Mouse (Mus musculus) limb, embryonic 12.5 days (tissue): ENCODE measurements around the gene Irak2. TPM values are rescaled to one million over a fixed set of nuclear protein-coding genes. Genes with fewer than 3 reads are reported as not detected.

Experiments used
- ATAC-seq: fragments of 200-750 bp; cut with Nextera tagmentation; 2 replicates; pipeline ENCODE4 v1.8.0; 2017; ENCODE audit warnings: low read depth, moderate TSS enrichment; ENCODE audit not compliant: insufficient number of reproducible peaks, insufficient read depth, low FRiP score, low TSS enrichment
- H3K27ac ChIP-seq: fragments of 300-500 bp; sonication (generic); 2 replicates; pipeline ENCODE4 v1.5.1; 2016; ENCODE audit warnings: mild to moderate bottlenecking, moderate library complexity
- H3K27me3 ChIP-seq: fragments of 300-500 bp; sonication (generic); 2 replicates; pipeline ENCODE4 v1.6.1; 2016; ENCODE audit warnings: mild to moderate bottlenecking, moderate library complexity
- H3K36me3 ChIP-seq: fragments of 300-500 bp; sonication (generic); 2 replicates; pipeline ENCODE4 v1.6.1; 2016; ENCODE audit warnings: mild to moderate bottlenecking, moderate library complexity
- H3K4me1 ChIP-seq: fragments of 300-500 bp; sonication (generic); replicated peaks from 2 replicates; pipeline ENCODE4 v1.6.1; 2016
- H3K4me2 ChIP-seq: fragments of 300-500 bp; sonication (generic); 2 replicates; pipeline ENCODE4 v1.6.1; 2016; ENCODE audit warnings: mild to moderate bottlenecking, moderate library complexity
- H3K4me3 ChIP-seq: fragments of 300-500 bp; sonication (generic); replicated peaks from 2 replicates; pipeline ENCODE4 v1.5.1; 2016; ENCODE audit warnings: mild to moderate bottlenecking
- H3K9ac ChIP-seq: fragments of 300-500 bp; sonication (generic); replicated peaks from 2 replicates; pipeline ENCODE4 v1.6.1; 2016; ENCODE audit warnings: mild to moderate bottlenecking, moderate library complexity
- H3K9me3 ChIP-seq: fragments of 300-500 bp; sonication (generic); 2 replicates; pipeline ENCODE4 v1.6.1; 2016; ENCODE audit warnings: mild to moderate bottlenecking, moderate library complexity
- WGBS: fragments of 180-500 bp; shearing (Covaris S2); methylation state at CpG from one replicate; pipeline ENCODE4 v1.1.7; 2016; 5-methylcytosine and 5-hydroxymethylcytosine counted together
- polyA plus RNA-seq: library from polyadenylated mRNA; unstranded; fragments of >200 nt; fragmentation: Nextera tagmentation; extraction: Ambion mirVana; gene quantifications from 2 replicates; pipeline ENCODE4 v1.2.1, GENCODE M21; 2016

Irak2 gene
- polyA plus RNA-seq, 1 experiment from 2014 or later, result 4.1 TPM

DNA sequence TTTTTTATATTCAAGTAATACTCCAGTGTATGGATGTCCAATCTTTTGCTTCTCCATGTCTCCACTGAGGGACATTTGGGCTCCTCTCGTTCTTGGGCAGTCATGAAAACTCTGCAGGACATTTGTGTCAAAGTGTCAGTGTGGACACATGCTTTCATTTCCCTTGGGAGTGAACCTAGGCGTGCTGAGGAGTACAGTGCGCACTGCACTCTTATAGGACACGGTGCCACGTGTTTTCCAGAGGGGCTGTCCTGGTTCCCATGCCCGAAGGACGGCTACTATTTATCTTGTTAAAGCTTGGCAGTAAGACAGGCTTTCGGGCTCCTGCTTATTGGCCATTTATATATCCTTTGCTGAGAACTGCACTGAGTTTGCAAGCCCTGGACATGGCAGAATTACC is 4.3 kb downstream of the Irak2 start:
- H3K4me2 ChIP-seq, result no peak overlapping the region
- no peak overlapping the region for H3K27ac ChIP-seq
- H3K9me3 ChIP-seq, result no peaks in the 10 kb centered on the region
- no peak for ATAC-seq
- no peak overlapping the region for H3K9ac ChIP-seq
- no peak overlapping the region for H3K4me3 ChIP-seq
- H3K4me1 ChIP-seq, result no peaks in the 10 kb centered on the region
- 83% methylated on average over 8 of the region's 8 CpGs for WGBS
- no peaks in the 10 kb centered on the region for H3K36me3 ChIP-seq
- H3K27me3 ChIP-seq, result no peaks in the 10 kb centered on the region

DNA sequence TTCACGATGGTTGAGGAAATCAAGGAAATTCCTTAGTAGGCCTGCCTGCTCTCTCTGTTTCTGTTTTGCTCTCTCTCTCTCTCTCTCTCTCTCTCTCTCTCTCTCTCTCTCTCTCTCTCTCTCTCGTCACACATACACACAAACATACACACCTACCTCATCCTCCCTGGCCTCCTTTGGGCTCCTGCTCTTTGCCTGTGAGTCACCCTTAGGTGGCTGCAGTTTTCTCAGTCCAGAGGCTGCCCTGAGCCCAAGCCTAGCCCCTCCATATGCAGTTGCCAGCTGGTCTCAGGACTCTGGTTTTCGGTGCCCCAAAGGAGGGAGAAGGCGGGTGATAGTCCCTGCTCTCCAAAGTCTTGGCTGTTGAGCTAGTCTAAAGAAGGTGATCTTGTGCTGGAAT is 4.8 kb downstream of the Irak2 start:
- H3K36me3 ChIP-seq, result no peaks in the 10 kb centered on the region
- no peaks in the 10 kb centered on the region for H3K9me3 ChIP-seq
- ATAC-seq, result no peak
- WGBS, result 83% methylated on average over 4 of the region's 4 CpGs
- no peak overlapping the region for H3K4me2 ChIP-seq
- H3K27ac ChIP-seq, result no peak overlapping the region
- H3K4me1 ChIP-seq, result no peaks in the 10 kb centered on the region
- H3K9ac ChIP-seq, result no peak overlapping the region
- H3K27me3 ChIP-seq, result no peaks in the 10 kb centered on the region
- no peak overlapping the region for H3K4me3 ChIP-seq

DNA sequence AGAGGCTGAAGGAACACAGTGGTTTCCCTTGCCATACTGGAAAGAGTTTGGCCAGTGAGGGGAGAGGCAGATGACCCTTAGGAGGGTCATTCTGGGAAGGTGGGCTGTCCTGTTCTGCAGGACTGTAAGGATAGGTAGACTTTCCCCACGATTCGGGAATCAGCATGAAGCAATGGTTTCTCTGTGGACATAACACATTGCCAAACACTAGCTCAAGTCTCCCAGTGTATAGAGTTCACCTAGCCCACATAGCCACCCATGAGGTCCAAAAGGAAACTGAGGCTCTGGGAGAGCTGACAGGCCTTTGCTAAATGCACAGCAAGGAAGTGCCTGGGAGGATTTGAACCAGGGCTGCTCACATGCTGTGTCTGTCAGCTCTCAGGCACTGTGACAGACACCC is 5.7 kb downstream of the Irak2 start:
- Histone ChIP-seq H3K9me3 (no peaks in the 10 kb centered on the region), H3K27me3 (no peaks in the 10 kb centered on the region), H3K27ac (no peak overlapping the region), H3K4me1 (no peaks in the 10 kb centered on the region), H3K9ac (no peak overlapping the region), H3K4me2 (no peak overlapping the region), H3K36me3 (no peaks in the 10 kb centered on the region), H3K4me3 (no peak overlapping the region)
- ATAC-seq, result no peak
- 86% methylated on average over 2 of the region's 2 CpGs for WGBS

DNA sequence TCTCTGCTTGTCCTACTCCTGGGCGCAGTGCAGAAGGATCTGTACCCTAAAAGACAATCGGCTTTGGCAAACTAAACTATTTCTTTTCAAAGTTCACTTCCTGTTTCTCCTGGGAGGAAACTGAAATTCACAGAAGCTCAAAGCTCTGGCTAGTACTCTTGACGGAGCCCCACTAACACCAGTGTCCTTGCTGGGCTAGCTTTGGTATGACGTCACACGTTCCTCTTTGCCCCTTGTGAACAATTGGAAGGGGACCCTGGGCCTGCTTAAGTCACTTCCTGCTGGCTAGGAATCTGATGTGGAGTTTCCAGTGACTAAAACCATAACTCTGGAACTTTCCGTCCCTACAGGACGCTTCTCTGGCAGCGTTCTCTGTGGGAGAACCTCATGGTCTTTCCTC is 6.5 kb downstream of the Irak2 start:
- Histone ChIP-seq H3K9me3 (no peaks in the 10 kb centered on the region), H3K27ac (no peak overlapping the region), H3K4me3 (no peak overlapping the region), H3K36me3 (no peaks in the 10 kb centered on the region), H3K4me2 (no peak overlapping the region), H3K9ac (no peak overlapping the region), H3K27me3 (no peaks in the 10 kb centered on the region), H3K4me1 (no peaks in the 10 kb centered on the region)
- ATAC-seq, result no peak
- WGBS, result 83% methylated on average over 8 of the region's 8 CpGs

DNA sequence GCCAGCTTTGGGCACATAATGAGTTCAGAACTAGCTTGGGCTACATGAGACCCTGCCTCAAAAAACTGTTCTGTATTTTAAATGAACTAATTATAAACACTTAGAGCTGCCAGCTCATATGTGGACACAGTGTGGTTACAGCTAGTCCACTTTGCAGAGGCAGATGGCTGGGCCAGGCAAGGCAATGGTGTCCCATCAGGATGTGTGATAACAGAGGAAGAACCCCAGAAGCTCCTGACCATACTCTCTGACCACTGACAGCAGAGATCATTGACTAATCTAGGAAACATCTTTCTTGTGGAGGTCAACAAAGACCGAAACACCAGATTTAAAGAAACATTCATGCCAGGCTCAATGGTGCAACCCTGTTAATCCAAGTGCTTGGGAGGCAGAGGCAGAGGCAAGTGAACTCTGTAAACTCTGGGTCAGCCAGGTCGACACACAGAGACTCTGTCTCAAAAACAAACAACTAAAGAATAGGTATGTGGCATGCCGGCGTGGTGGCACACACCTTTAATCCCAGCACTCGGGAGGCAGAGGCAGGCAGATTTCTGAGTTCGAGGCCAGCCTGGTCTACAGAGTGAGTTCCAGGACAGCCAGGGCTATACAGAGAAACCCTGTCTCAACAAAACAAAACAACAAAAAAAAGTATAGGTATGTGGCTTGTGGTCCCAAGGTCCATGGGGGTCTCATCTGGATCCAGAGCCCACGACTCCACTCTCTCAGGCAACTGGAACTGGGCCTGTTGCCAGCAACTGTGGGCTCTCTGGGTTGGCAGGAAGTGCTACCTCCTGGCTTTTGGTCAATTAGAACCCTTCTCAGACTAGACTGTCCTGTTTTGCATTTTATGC is 11.3 kb downstream of the Irak2 start:
- 84% methylated on average over 7 of the region's 7 CpGs for WGBS
- Histone ChIP-seq H3K4me2 (no peak overlapping the region), H3K27me3 (no peaks in the 10 kb centered on the region), H3K4me1 (no peaks in the 10 kb centered on the region), H3K4me3 (no peak overlapping the region), H3K27ac (no peak overlapping the region), H3K9ac (no peak overlapping the region), H3K9me3 (no peaks in the 10 kb centered on the region), H3K36me3 (no peaks in the 10 kb centered on the region)
- no peak for ATAC-seq

DNA sequence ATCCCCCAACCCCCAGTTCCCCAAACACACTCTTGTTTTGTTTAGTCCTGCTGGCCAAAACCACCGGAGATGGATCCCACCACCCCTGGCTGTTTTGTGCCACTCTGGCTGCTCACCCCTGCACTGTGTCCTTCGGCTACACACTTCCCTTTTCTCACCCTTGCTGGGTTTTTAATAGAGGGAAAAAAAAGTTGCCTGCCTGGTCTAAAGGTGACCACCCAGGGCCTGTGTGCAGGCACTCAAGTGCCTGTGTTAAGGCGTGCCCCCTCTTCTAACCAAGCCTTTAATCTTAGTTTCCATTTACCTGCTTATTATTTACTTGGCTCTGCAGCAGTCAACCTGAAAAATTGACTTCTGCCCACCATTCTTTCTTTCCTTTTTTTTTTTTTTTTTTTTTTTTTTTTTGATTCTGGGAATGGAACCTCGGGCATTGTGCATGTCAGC is 12.0 kb downstream of the Irak2 start:
- 72% methylated on average over 4 of the region's 4 CpGs for WGBS
- no peak overlapping the region for H3K4me2 ChIP-seq
- no peak overlapping the region for H3K4me3 ChIP-seq
- no peaks in the 10 kb centered on the region for H3K9me3 ChIP-seq
- H3K27me3 ChIP-seq, result no peaks in the 10 kb centered on the region
- H3K9ac ChIP-seq, result no peak overlapping the region
- ATAC-seq, result no peak
- no peak overlapping the region for H3K27ac ChIP-seq
- no peaks in the 10 kb centered on the region for H3K4me1 ChIP-seq
- no peaks in the 10 kb centered on the region for H3K36me3 ChIP-seq

DNA sequence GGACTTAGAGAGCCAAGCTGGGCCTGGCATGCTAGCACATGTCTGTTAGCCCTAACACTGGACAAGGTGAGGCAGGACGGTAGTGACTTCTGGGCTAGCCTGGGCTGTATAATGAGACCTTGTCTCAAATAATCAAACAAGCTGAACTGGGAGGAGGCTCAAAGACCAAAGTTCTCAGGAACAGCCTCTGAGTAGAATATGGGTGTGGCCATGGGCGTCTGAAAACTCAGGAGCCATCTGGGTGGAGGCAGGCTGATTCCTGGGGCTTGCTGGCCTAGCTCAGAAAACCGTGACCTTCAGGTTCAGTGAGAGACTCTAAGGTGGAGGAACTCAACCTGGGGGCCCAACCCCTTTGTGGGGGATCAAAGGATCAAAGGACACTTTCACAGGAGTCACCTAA is 13.4 kb downstream of the Irak2 start:
- Histone ChIP-seq H3K27ac (no peak overlapping the region), H3K9ac (no peak overlapping the region), H3K36me3 (no peaks in the 10 kb centered on the region), H3K4me3 (no peak overlapping the region), H3K4me1 (no peaks in the 10 kb centered on the region), H3K27me3 (no peaks in the 10 kb centered on the region), H3K9me3 (no peaks in the 10 kb centered on the region), H3K4me2 (no peak overlapping the region)
- 63% methylated on average over 3 of the region's 3 CpGs for WGBS
- ATAC-seq, result no peak

DNA sequence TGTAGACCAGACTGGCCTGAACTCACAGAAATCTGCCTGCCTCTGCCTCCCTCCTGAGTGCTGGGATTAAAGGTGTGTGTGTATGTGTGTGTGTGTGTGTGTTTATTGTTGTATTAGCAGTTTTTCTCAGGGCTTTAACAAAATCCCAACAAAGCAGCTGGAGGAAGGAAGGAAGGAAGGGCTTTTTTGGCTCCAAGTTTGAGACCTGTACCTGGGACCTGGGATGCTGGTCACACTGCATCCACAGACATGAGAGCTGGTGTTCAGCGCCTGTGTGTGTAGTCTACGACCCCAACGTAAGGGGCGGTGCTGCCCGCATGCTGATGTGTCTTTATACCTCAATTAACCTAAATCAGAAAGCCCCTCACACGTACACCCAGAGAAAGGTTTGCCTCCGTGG is 15.3 kb downstream of the Irak2 start:
- 88% methylated on average over 7 of the region's 7 CpGs for WGBS

DNA sequence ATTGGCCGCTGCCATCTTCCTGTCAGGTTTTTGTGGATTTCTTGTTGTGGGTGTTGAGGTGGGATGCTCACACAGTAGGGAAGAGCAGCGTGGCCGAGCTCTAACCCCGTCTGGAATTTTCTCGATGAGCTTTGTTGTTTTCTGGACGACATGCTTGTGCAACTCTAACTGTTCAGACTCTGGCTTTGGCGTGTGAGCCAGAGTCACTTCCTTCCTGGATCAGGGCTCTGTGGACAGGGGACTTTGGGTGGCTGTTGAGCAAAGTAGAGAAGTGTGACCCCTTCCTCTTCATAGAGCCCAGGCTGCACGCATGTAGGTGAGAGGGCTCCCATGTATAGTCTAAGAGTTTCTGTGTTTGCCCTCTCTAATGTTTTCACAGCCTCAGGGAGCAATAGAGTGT is 15.8 kb downstream of the Irak2 start:
- Histone ChIP-seq H3K4me1 (no peaks in the 10 kb centered on the region), H3K36me3 (no peaks in the 10 kb centered on the region), H3K9ac (no peak overlapping the region), H3K4me3 (no peak overlapping the region), H3K27me3 (no peaks in the 10 kb centered on the region), H3K27ac (no peak overlapping the region), H3K9me3 (no peaks in the 10 kb centered on the region), H3K4me2 (no peak overlapping the region)
- 90% methylated on average over 8 of the region's 8 CpGs for WGBS
- ATAC-seq, result no peak

More for the DNA sequence above, 15.3 kb downstream of the Irak2 start:
- ATAC-seq, result no peak
- Histone ChIP-seq H3K36me3 (no peaks in the 10 kb centered on the region), H3K9me3 (no peaks in the 10 kb centered on the region), H3K9ac (no peak overlapping the region), H3K4me1 (no peaks in the 10 kb centered on the region), H3K4me3 (no peak overlapping the region), H3K27ac (no peak overlapping the region), H3K4me2 (no peak overlapping the region), H3K27me3 (no peaks in the 10 kb centered on the region)

DNA sequence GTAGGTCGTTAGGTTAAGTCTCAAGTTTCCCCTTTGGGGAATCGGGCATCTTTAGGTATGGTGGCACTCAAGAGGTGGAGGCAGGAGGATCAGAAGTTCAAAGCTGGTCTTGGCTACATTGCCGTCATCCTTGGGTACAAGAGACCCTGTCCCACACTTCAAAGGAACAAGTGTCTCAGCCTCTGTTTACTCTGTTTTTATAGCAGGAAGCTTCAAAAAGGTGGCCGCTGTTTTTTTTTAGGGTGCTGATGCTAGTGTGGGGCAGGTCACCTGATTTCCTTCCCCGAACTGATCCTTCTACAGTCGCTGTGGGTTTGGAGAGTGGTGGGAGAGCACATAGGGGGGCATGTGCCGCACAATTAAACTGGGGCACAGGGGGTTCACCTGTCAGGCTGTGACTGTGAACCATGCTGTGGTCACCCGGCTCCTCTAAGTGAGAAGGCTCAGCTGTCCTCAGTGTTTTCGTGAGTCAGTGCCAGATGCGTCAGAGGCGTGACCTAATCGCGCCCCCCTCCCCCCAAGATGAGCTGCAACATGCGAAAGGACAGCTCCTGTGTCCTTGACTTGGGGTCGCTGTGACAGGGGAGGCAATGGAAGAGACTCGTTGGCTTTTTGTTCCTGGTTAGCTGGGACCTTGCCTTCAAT is 16.6 kb downstream of the Irak2 start:
- no peak overlapping the region for H3K4me2 ChIP-seq
- no peak for ATAC-seq
- WGBS, result 52% methylated on average over 16 of the region's 16 CpGs
- no peak overlapping the region for H3K4me3 ChIP-seq
- no peaks in the 10 kb centered on the region for H3K27me3 ChIP-seq
- H3K9me3 ChIP-seq, result no peaks in the 10 kb centered on the region
- no peaks in the 10 kb centered on the region for H3K36me3 ChIP-seq
- H3K9ac ChIP-seq, result no peak overlapping the region
- no peak overlapping the region for H3K27ac ChIP-seq
- H3K4me1 ChIP-seq, result no peaks in the 10 kb centered on the region

DNA sequence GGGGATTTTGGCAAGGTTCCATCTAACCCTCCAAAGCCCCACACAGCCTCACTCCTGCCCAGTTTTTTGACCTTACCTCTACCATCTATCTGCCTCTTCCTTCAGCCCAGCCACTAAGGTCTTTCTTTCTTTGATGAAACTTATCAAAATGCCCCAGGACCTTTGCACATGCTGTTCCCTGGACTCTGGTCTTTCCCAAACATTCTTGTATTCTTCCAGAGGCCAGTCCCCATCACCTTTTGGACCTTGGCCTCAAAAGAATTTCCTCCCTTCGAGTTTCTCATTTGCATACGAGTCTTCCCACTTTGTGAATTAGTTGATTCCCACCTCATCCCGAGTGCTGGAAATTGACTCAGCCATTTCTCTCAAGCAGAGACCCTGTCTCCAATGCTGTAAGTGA is 17.2 kb downstream of the Irak2 start:
- no peaks in the 10 kb centered on the region for H3K9me3 ChIP-seq
- H3K9ac ChIP-seq, result no peak overlapping the region
- H3K27me3 ChIP-seq, result no peaks in the 10 kb centered on the region
- ATAC-seq, result no peak
- H3K36me3 ChIP-seq, result no peaks in the 10 kb centered on the region
- no peak overlapping the region for H3K4me3 ChIP-seq
- WGBS, result 89% methylated on average over 3 of the region's 3 CpGs
- H3K4me1 ChIP-seq, result no peaks in the 10 kb centered on the region
- no peak overlapping the region for H3K27ac ChIP-seq
- H3K4me2 ChIP-seq, result no peak overlapping the region

DNA sequence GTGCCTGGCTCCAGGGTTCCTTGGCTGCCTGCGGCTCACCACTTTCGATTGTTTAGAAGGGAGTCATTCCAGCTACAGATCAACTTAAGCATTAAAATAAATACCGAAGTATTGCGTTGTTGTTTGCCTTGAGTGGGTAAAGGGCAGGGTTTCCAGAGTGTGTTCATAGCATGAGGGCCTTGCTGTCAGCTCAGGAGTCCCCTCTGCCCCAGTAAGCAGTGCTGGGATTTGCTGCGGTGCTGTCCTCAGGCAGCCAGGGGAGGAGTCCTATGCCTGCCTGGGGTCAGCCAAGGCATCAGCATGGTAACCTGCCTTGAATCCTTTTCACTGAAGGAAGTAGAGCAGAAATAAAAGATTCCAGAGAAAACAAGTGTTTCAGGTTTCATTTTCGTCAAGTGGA is 18.6 kb downstream of the Irak2 start:
- no peak overlapping the region for H3K9ac ChIP-seq
- no peak overlapping the region for H3K27ac ChIP-seq
- H3K36me3 ChIP-seq, result no peaks in the 10 kb centered on the region
- no peak for ATAC-seq
- H3K4me3 ChIP-seq, result no peak overlapping the region
- 90% methylated on average over 6 of the region's 6 CpGs for WGBS
- no peak overlapping the region for H3K4me2 ChIP-seq
- no peaks in the 10 kb centered on the region for H3K9me3 ChIP-seq
- H3K4me1 ChIP-seq, result peaks cover 11% of the 10 kb centered on the region
- H3K27me3 ChIP-seq, result no peaks in the 10 kb centered on the region
